Mouse (Mus musculus) gastrocnemius, adult 8-10 months (tissue): ENCODE results near the gene Il23r. TPM values are rescaled to one million over a fixed set of nuclear protein-coding genes. Genes with fewer than 3 reads are reported as not detected.
"Not testable (repeated sequence)": the region's sequence is repeated elsewhere in the genome, so short reads cannot be mapped to it uniquely, and the experiment has no call there.

Experiments
- DNase-seq, 2 experiments: peaks; one replicate each; pipeline ENCODE4 v3.0.0; 2022; ENCODE audit warnings: low spot score in 2 of 2
- total RNA-seq, 4 experiments: library from RNA; stranded (reverse); gene quantifications; 2 replicates each; pipeline ENCODE4 v1.2.4; 2022

Il23r gene
- not detected for total RNA-seq

DNA sequence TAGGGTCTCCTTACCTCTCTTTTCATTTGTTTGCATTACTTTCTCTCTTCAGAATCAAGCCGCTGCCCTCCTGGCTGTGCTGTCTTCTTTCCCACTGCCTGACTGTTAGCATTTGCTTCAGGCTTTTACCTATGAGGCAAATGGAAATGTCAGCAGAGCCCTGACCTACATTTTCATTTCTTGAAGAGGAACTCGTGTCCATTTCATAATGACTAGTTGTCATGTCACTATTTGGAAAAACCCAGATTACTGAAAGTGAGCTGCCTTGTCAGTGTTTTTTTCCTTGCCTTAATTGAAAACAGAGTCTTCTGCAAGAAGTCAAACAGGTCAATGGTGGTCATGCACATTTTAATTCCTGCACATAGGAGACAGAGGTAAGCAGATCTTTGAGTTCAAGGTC lies at the start of gene Il23r:
Il23r (minus strand) TSS at position 101 of the 400 bp plus-strand sequence.
- DNase-seq = no peak

DNA sequence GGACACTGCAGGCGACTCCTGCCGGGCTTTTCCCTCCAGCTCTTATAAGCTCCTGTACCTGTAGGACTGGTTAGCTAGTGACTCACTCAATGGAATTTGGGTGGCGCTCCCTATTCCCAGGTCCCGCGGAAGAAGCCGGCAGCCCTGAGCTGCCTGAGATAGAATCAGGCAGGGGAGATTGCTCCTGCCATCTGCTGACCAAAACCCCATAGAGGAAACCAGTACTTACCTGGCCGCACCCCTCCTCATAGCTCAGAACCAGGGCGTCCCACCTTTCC lies 44.1 kb upstream of the Il23r start, which contains the start of gene Tacstd2:
Tacstd2 (minus strand) TSS at position 20 of the 278 bp plus-strand sequence.
- no peak for DNase-seq

DNA sequence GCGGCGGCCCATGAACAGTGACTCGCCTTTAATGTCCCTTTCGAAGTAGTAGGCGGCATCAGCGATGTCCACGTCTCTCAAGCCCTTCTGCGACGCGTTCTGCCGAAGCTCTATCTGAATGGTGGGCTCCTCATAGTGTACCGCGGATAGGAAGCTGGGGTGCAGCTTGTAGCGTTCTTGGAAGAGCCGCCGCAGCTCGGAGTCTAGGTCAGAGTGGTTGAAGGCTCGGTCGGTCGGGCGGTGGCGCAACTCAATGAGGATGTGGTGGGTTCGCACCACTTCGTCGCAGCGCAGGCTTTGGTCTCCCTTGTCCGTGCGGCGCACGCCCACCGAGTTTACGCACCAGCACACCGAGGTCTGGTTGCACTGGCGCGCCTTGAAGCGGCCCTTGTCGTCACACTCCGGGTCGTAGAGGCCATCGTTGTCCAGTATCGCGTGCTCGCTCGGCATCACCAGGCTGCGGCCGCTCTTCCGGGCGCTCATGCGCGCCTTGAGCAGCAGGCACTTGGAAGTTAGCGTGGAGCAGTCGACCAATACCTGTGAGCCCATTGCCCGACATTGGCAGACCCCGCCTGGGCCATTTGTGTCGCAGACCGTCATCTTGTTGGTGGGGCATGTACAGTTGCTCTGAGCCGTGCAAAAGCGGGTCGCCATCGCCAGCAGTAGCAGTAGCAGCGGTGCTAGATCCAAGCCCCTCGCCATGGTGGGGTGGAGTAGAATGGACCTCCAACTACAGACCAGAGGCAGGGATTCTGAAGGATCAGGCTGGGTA lies 43.5 kb upstream of the Il23r start:
- DNase-seq = no peak

DNA sequence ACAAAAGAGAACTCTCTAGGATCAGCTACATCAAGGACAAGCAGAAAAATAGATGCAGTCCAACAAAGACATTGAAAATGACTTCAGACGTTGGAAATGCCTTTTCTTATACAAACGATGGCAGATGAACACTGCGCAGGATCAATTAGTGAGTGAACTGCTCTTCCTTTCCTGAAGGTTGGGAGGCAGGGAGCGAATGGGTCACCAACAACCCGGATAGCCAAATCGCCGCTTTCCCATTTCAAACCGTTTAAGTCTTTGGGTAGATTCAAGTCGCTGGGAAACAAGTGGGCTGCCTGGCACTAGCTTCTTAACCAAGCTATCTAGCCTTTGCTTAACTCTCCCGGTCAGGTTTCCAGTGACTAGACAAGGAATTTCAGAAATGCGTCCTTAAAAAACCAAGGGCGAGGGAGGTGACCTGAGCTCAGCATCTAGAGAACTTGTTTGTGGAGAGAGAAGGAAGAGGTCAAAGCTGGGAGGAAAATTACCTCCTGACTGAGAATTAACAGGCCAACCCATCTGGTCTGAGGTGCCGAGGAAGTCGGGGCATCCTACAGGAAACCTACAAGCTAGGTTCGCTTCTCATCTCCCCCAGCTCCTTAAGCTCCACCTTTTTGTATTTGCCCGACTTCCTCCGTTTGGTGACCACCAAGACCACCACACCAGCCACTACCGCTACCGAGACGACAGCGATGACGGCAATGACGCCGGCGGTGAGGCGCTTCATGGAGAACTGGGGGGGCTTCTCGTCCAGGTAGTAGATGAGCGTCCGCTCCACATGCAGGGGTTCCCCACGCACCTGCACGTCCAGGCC lies 42.7 kb upstream of the Il23r start:
- DNase-seq = no peak

DNA sequence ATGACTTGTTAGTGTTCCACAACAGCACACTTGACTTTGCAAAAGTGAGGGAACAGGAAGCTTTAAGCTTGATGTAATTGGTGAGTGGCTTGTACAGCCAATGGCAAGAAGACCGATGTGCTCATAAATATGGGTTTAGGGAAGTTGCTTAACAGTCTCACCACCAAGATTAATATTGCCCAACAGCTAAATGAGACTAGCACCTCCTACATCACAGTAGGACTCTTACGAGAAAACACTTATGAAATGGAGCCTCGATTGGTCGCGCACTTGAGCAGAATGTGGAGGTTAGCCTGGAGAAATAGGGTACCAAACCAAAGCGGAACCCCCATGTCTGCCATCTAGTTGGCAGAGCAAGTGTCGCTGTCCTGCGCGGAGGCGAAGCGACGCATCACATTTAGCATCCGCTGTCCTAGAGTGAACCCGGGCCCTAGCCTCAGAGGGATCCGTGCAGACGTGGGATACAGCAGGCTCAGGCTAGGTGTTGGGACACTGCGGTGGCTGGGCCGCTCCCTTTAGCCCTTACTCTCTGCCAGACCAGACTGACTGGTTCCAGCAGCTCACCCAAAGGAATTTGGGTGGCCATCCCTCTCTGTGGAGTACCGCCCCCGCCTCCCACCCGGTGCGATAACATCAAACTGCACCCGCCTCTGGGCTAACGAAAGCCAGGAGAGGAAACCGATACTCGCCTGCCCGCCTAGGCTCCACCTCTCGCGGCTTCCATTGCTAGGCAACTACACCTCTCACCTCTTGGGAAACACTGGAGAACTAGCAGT lies 41.2 kb upstream of the Il23r start:
- no peak for DNase-seq

DNA sequence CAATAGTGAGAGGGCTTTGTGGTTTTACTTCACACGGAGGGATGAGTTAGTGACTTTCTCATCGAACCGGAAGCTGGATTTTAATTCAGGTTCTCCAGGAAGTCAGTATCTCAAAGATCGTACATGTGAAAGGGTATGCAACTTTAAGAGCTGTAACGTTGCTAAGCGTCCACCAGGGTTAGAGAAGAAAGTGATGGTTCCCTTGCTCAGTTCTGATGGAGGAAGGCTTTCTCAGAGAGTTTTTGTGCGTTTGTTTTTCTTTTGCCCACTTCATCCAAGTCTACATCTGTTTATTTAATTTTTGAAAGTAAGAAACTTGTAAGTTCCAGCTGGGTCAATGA lies 40.1 kb upstream of the Il23r start:
- DNase-seq = no peak

DNA sequence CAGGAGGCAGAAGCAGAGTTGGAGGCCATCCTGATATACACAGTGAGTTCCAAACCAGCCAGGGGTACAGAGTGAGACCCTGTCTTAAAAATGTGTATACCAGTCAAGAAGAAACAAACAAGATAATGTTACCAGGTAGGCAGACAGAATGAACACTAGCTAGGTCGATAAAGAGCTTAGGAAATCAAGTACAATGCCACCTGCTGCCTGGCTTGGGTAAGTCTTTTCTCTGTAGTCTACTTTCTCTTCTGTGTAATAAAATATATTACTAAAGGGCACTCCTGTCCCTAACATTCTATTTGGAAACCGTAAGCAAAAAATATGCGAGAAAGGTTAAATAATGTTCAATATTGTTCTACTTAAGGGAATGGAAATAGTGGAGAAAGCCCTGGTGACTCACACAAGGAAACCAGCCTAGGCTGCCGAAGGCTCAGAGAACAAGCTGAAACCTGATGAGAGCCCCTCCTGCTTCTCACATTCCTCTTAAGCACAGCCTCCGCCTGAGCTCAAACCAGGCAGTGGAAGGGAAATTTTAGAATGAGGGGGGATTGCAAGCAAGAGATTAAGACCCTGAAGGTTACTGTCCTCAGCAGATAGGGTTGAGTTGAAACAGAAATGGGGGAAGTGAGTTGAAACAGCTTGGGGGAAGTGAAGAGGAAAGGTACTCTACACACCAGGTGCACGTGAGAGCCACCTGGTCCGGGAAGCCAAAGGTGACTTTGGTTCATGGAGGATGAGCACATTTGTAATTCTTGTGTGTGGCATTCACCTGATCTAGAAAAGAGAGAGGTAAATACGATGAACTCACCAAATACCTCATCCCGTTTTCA lies 39.6 kb upstream of the Il23r start:
- no peak for DNase-seq

DNA sequence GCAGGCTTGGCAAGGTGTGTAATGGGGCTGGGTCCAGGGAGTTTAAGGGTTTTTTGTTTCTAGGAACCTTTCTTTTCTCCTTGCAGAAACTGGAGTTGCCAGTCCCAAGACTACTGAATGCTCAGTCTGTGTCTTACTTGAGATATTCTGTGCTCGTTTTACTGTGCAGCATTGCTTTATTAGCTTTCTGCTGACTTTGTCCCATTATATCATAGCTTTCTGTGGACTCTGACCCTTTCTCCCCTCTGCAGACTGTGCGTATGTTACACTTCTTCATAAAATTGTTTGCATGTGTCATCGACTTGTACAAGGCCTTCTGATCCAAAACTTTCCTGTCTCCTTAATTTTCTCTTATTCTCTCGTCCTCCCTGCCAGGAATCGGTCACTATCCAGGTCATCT lies 34.7 kb upstream of the Il23r start:
- no peak for DNase-seq

DNA sequence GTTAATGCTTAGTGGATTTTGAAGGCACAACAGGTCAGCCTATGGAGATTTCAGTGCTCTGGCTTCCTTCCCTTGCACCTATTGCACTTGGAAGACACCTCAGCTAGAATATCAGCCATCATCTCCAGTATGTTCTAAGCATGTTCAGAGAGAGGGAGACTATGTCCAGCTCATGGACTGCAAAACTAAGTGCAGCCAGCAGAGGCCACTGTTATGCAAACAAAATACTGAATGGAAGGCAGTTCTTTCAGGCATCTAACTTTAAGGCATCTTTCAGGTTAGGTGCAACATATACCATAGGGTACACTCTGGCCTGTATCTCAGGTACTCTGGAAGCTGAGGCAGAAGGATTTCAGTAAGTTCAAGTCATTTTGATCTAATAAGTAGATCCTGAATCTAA lies 19.1 kb upstream of the Il23r start:
- no peak for DNase-seq

DNA sequence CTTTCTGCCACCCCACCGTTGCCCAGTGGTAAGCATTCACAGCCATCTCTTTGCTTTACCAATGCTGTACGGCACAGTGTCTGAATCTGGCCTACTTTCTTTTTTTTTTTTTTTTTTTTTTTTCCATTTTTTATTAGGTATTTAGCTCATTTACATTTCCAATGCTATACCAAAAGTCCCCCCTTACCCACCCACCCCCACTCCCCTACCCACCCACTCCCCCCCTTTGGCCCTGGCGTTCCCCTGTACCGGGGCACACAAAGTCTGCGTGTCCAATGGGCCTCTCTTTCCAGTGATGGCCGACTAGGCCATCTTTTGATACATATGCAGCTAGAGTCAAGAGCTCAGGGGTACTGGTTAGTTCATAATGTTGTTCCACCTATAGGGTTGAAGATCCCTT lies 10.3 kb upstream of the Il23r start:
- not testable (repeated sequence) for DNase-seq

DNA sequence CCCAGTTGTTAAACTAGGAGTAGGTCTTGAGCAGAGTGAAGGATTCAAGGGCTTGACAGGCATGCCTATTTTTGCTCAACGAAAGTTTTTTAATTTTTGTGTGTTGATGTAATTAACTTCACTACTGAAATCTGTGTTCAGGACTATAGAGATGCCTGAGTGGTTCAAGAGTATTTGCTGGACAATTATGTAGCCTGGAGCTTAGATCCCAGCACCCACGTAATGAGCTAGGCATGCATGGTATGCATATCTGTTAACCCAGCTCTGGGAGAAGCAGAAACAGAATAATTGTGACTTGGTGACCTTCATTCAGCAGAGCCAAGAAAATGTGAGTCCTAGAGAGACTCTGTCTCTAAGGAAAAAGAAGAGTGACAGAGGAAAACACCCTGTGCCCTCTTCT lies 10.6 kb downstream of the Il23r start:
- no peak for DNase-seq

DNA sequence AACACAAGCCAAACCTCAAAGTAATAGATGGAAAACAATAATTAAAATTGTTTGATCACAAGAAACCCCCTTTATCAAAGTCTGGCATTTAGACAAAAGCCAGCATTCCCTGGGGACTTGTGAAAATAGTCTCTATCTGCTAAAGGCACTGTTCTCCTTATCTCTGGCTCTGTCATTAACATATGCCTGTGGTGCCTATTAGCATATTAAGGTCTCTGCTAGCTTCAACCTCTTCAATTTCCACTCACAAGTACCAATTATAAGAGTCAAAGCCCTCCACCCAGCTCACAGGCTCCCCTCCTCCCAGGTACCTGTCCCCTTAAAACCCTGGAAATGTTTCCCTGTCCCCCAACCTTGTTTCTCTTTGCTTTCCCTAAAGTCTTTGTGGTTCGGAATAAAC lies 20.4 kb downstream of the Il23r start:
- no peak for DNase-seq

DNA sequence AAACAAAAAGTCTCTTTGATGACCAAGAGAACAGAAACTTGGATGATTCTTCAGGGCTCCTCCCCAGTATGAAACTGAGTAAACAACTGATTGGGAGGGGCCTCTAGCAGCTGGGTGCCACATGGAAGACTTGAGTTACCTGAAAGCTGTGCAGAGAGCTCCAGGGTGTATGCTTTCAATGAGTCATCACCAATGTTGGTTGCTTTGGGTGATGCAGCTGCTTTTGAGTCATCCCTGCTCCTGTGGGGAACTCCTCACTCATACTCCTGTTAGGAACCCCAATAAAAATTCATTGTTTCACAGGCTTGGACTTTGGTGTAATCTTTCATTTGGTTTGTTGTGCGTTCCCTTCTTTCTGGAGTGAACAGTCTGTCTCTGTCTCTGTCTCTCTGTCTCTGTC lies 32.2 kb downstream of the Il23r start:
- DNase-seq = no peak

DNA sequence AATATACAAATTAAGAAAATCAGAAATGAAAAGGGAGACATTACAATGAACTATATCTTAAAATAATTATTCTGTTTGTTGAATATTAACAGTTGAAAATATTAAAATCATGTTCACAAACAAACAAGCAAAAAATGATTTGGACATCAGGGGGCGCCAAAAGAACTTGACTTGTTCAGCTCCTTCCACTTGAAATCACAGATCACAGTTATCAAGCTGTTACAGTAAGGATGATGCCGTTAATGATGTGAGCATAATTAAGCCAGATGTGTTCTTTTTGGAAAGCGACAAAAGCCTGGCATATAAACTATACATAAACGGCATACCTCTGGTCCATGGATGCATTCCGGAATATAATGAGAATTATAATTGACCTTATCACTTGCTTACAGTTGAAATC lies 40.3 kb downstream of the Il23r start:
- DNase-seq = no peak

DNA sequence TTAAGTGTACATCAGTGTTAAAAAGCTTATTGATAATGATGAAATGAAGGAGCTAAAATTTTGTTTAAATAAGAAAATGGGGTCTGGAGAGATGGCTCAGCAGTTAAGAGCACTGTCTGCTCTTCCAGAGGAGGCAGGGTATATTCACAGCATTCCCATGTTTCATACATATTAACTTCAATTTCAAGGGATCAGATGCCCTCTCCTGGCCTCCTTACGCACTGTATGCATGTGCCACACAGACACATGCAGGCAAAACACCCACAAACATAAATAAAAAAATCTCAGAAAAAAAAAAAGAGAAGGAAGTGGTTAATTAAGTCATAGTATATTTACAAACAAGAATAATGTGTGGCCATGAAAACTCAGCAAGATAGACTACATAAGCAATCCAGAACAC lies 45.8 kb downstream of the Il23r start:
- no peak for DNase-seq

DNA sequence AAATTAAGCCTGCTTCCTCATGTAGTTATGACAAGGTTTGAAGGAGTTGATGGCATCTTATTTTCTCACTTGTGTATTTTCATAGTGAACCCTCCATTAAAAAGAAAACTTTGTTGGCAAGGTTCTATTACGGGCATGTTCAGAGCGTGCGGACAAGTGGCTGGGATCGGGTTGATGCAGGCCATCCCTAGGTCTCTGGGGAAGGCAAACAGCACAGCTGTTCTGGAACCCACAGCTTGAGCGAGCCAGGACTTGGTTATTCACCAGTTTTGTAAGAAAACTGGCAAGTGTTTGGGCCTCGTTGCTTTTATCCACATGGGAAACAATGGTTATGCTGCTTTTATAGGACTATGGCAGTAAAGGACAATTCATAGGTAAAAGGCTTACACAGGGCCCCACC lies 48.5 kb downstream of the Il23r start:
- DNase-seq = no peak

DNA sequence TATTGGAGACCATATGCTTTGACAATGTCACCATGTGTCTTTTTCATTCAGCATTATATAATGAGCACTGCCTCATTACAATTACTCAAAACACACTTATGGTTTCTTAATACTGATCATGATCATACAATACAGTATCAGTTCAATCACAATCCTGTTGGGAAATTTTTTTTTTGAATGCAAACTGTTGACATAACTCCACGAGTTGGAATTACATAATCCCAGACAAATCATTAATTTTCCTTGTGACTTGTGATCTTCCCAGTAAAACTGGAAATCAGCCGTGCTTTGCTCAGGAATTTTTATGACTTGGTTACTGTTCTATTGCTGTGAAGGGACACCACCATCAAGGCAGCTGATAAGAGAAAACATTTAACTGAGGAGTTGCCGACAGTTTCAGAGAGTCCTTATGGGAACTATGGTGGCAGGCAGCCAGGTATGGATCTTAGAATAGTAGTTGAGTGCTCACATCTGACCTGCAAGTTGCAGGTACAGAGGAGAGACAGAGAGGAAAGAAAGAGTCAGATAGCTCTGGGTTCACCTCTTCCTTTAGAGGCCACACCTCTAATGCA lies 53.8 kb downstream of the Il23r start:
- DNase-seq = no peak

DNA sequence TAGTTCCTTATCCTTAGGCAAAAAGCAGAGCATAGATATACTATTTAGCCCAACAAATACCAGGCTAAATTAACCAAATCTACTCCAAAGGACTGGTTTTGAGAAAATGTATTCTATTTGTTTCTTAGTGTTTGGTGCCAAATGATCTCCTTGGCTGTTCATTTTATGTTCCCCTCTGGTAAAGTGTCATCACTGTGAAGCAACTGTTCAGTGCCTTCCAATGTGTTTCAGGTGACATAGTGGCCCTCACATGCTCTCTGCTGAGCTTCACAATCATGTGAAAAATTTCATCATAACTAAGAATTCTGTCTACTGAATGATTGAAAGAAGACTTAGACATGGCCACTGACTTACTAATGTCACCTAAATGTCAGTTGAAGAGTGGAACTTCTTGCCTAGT lies 54.6 kb downstream of the Il23r start:
- no peak for DNase-seq

DNA sequence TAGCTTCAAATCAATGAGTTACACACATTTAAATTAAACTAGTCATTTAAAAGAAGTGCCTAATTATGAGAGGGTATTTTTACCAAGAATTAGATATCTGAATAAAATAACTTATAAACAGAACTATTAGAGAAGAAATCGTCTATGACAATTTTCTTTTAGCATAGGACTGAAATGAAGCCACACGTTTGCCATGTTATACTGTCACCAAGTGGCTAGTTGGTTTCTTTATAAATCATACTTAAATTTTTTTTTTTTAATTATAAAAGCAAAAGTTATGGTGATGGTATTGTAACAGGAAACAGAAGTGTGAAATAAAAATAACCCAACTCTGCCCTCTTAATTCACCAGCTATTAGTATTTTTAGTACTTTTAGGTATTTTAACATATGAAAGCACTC lies 55.4 kb downstream of the Il23r start:
- DNase-seq = no peak

DNA sequence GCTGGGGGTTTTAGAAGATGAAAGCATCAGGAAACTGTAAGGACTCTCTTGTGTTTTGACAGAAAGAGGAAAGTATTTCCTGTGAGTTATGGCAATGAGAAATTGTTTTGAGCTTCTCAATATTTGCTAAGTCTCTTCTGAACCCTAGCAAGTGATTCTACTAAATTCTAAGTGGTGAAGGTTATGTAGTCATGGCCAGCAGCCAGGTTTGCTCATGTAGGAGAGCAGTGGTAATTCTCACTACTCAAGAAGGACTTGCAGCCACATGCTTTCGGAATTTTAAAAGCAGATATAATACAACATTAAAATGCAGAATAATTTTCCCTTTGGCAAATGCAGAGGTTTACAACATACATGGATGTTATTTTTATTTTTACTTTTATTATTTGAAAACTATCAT lies 55.9 kb downstream of the Il23r start:
- no peak for DNase-seq

DNA sequence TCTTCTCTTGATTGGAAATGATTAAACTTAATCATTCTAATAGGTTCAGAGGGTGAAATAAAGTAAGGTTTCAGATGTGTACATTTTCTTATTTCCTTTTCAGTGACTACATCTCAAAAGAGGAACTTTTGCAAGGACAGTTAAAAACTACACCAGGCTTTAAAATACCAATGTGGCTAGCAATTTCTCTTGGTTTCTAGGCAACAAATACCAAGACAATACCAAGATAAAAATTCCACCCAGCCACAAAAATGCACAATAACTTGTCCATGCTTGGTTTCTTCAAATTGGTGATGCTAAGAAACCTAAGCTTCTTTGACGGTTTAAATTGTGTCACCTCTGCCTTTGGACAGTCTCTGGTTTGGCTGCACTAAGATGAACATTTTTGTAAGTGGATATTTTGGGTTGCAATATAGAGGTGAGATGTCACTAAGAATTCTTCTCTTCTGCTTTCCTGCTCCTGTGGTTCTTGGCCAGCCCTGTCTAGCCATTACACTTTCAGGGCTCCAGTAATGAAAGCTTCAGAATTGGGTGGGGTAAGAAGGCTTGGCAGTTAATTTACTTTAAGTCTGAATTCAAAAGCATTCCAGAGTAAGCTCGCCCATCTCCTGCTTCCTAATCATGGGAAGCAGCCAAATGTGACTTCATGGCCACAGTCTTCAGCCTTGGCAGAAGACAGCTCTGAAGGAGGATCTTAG lies 56.8 kb downstream of the Il23r start:
- DNase-seq = no peak
